Mouse (Mus musculus) hindbrain, embryonic 16.5 days (tissue): Measurements from ENCODE around the gene Rapgef5. TPM values are rescaled to one million over a fixed set of nuclear protein-coding genes. Genes with fewer than 3 reads are reported as not detected.

Experiments used
- ATAC-seq: fragments of 200-750 bp; cut with Nextera tagmentation; 2 replicates; pipeline ENCODE4 v1.8.0; 2017; ENCODE audit warnings: moderate TSS enrichment, moderate library complexity
- H3K27ac ChIP-seq: fragments of 300-500 bp; sonication (generic); 2 replicates; pipeline ENCODE4 v1.5.1; 2014; ENCODE audit warnings: low read depth, mild to moderate bottlenecking, control low read depth, low read length, moderate library complexity
- H3K27me3 ChIP-seq: fragments of 300-500 bp; sonication (generic); replicated peaks from 2 replicates; pipeline ENCODE4 v1.6.1; 2014; ENCODE audit warnings: low read length; ENCODE audit not compliant: control insufficient read depth, insufficient read depth
- H3K36me3 ChIP-seq: fragments of 300-500 bp; sonication (generic); 2 replicates; pipeline ENCODE4 v1.6.1; 2014; ENCODE audit warnings: mild to moderate bottlenecking, low read length, moderate library complexity, mixed read lengths; ENCODE audit not compliant: control insufficient read depth, insufficient read depth
- H3K4me1 ChIP-seq: fragments of 300-500 bp; sonication (generic); 2 replicates; pipeline ENCODE4 v1.6.1; 2014; ENCODE audit warnings: low read depth, low read length; ENCODE audit not compliant: control insufficient read depth, insufficient read depth
- H3K4me2 ChIP-seq: fragments of 300-500 bp; sonication (generic); 2 replicates; pipeline ENCODE4 v1.6.1; 2014; ENCODE audit warnings: mild to moderate bottlenecking, low read length, control low read depth, moderate library complexity
- H3K4me3 ChIP-seq: fragments of 300-500 bp; sonication (generic); 2 replicates; pipeline ENCODE4 v1.5.1; 2014; ENCODE audit warnings: mild to moderate bottlenecking, low read length, control low read depth, moderate library complexity
- H3K9ac ChIP-seq: fragments of 300-500 bp; sonication (generic); 2 replicates; pipeline ENCODE4 v1.6.1; 2014; ENCODE audit warnings: low read depth, mild to moderate bottlenecking, control low read depth, low read length, moderate library complexity
- H3K9me3 ChIP-seq: fragments of 300-500 bp; sonication (generic); 2 replicates; pipeline ENCODE4 v1.6.1; 2014; ENCODE audit warnings: mild to moderate bottlenecking, low read length, moderate library complexity; ENCODE audit not compliant: control insufficient read depth
- WGBS: fragments of 180-500 bp; shearing (Covaris S2); extraction: QIAGEN DNeasy Blood & Tissue Kit; methylation state at CpG from one replicate; pipeline ENCODE4 v1.1.7; 2014; 5-methylcytosine and 5-hydroxymethylcytosine counted together
- polyA plus RNA-seq: library from polyadenylated mRNA; unstranded; fragments of >200 nt; fragmentation: Nextera tagmentation; extraction: Ambion mirVana; gene quantifications from 2 replicates; pipeline ENCODE4 v1.2.1, GENCODE M21; 2015

Gene Rapgef5
- polyA plus RNA-seq, 1 experiment from 2014 or later: 31.9 TPM

- 89% methylated on average over 5 of the region's 5 CpGs for WGBS
- Histone ChIP-seq H3K4me3 (no peak overlapping the region), H3K36me3 (no peaks in the 10 kb centered on the region), H3K27me3 (no peaks in the 10 kb centered on the region), H3K27ac (no peak overlapping the region), H3K9me3 (no peaks in the 10 kb centered on the region), H3K9ac (no peak overlapping the region), H3K4me1 (no peaks in the 10 kb centered on the region), H3K4me2 (no peak overlapping the region)
- ATAC-seq: no peak
Measured at GRCm38 (mm10) chr12:117499242-117499641, 17.0 kb upstream of the Rapgef5 start.

GRCm38 (mm10) chr12:117501180-117501579, 15.1 kb upstream of the Rapgef5 start:
- H3K27ac ChIP-seq: no peak overlapping the region
- 54% methylated on average over 4 of the region's 4 CpGs for WGBS

GRCm38 (mm10) chr12:117502834-117503233, 13.4 kb upstream of the Rapgef5 start:
- no peak overlapping the region for H3K4me3 ChIP-seq
- 94% methylated on average over 3 of the region's 3 CpGs for WGBS
- ATAC-seq: no peak

More at GRCm38 (mm10) chr12:117501180-117501579, 15.1 kb upstream of the Rapgef5 start:
- Histone ChIP-seq H3K27me3 (no peaks in the 10 kb centered on the region), H3K9me3 (no peaks in the 10 kb centered on the region), H3K4me2 (no peak overlapping the region), H3K4me1 (no peaks in the 10 kb centered on the region), H3K36me3 (no peaks in the 10 kb centered on the region), H3K9ac (no peak overlapping the region), H3K4me3 (no peak overlapping the region)
- no peak for ATAC-seq

GRCm38 (mm10) chr12:117505163-117505562, 11.1 kb upstream of the Rapgef5 start:
- WGBS: 89% methylated on average over 2 of the region's 2 CpGs
- no peaks in the 10 kb centered on the region for H3K27me3 ChIP-seq
- no peak overlapping the region for H3K27ac ChIP-seq
- no peak overlapping the region for H3K9ac ChIP-seq
- H3K4me3 ChIP-seq: no peak overlapping the region
- no peak overlapping the region for H3K4me2 ChIP-seq
- ATAC-seq: no peak
- H3K9me3 ChIP-seq: no peaks in the 10 kb centered on the region
- H3K36me3 ChIP-seq: no peaks in the 10 kb centered on the region
- H3K4me1 ChIP-seq: no peaks in the 10 kb centered on the region

More at GRCm38 (mm10) chr12:117502834-117503233, 13.4 kb upstream of the Rapgef5 start:
- Histone ChIP-seq H3K9me3 (no peaks in the 10 kb centered on the region), H3K27me3 (no peaks in the 10 kb centered on the region), H3K36me3 (no peaks in the 10 kb centered on the region), H3K4me1 (no peaks in the 10 kb centered on the region), H3K9ac (no peak overlapping the region), H3K27ac (no peak overlapping the region), H3K4me2 (no peak overlapping the region)

- Histone ChIP-seq H3K4me3 (no peak overlapping the region), H3K36me3 (no peaks in the 10 kb centered on the region), H3K4me1 (no peaks in the 10 kb centered on the region), H3K27ac (no peak overlapping the region), H3K9ac (no peak overlapping the region), H3K9me3 (no peaks in the 10 kb centered on the region), H3K4me2 (no peak overlapping the region), H3K27me3 (no peaks in the 10 kb centered on the region)
- 64% methylated on average over 1 of the region's 1 CpGs for WGBS
- no peak for ATAC-seq
Measured at GRCm38 (mm10) chr12:117507772-117508171, 8.5 kb upstream of the Rapgef5 start.

- ATAC-seq: no peak
- H3K27me3 ChIP-seq: no peaks in the 10 kb centered on the region
- H3K4me3 ChIP-seq: no peak overlapping the region
- no peaks in the 10 kb centered on the region for H3K9me3 ChIP-seq
- no peaks in the 10 kb centered on the region for H3K36me3 ChIP-seq
- no peak overlapping the region for H3K4me2 ChIP-seq
- WGBS: 58% methylated on average over 2 of the region's 2 CpGs
- no peak overlapping the region for H3K27ac ChIP-seq
- H3K4me1 ChIP-seq: peaks cover 7% of the 10 kb centered on the region; the same call in 1 of the 2 replicates
- H3K9ac ChIP-seq: no peak overlapping the region
Measured at GRCm38 (mm10) chr12:117509919-117510318, 6.4 kb upstream of the Rapgef5 start.

- Histone ChIP-seq H3K27ac (no peak overlapping the region), H3K27me3 (no peaks in the 10 kb centered on the region), H3K4me2 (no peak overlapping the region), H3K36me3 (no peaks in the 10 kb centered on the region), H3K9ac (no peak overlapping the region), H3K4me3 (no peak overlapping the region), H3K9me3 (no peaks in the 10 kb centered on the region), H3K4me1 (peaks cover 7% of the 10 kb centered on the region; the same call in 1 of the 2 replicates)
- WGBS: 83% methylated on average over 3 of the region's 3 CpGs
- no peak for ATAC-seq
Measured at GRCm38 (mm10) chr12:117512468-117512867, 3.8 kb upstream of the Rapgef5 start.

GRCm38 (mm10) chr12:117513150-117513932, 2.9 kb upstream of the Rapgef5 start:
- Histone ChIP-seq H3K27me3 (no peaks in the 10 kb centered on the region), H3K36me3 (no peaks in the 10 kb centered on the region), H3K4me2 (no peak overlapping the region), H3K4me3 (no peak overlapping the region), H3K9ac (no peak overlapping the region), H3K4me1 (peaks cover 7% of the 10 kb centered on the region; the same call in 1 of the 2 replicates), H3K9me3 (no peaks in the 10 kb centered on the region), H3K27ac (no peak overlapping the region)
- WGBS: 61% methylated on average over 11 of the region's 11 CpGs
- no peak for ATAC-seq

GRCm38 (mm10) chr12:117517275-117517936, 1.1 kb downstream of the Rapgef5 start:
- ATAC-seq: no peak
- no peaks in the 10 kb centered on the region for H3K9me3 ChIP-seq
- H3K27ac ChIP-seq: no peak overlapping the region
- H3K9ac ChIP-seq: no peak overlapping the region
- H3K4me3 ChIP-seq: no peak overlapping the region
- H3K36me3 ChIP-seq: no peaks in the 10 kb centered on the region
- H3K27me3 ChIP-seq: no peaks in the 10 kb centered on the region
- peaks cover 7% of the 10 kb centered on the region; the same call in 1 of the 2 replicates for H3K4me1 ChIP-seq
- H3K4me2 ChIP-seq: no peak overlapping the region
- 70% methylated on average over 14 of the region's 14 CpGs for WGBS
